9 mouse cellular contexts compared by ENCODE assay signal in the genomic region with DNA sequence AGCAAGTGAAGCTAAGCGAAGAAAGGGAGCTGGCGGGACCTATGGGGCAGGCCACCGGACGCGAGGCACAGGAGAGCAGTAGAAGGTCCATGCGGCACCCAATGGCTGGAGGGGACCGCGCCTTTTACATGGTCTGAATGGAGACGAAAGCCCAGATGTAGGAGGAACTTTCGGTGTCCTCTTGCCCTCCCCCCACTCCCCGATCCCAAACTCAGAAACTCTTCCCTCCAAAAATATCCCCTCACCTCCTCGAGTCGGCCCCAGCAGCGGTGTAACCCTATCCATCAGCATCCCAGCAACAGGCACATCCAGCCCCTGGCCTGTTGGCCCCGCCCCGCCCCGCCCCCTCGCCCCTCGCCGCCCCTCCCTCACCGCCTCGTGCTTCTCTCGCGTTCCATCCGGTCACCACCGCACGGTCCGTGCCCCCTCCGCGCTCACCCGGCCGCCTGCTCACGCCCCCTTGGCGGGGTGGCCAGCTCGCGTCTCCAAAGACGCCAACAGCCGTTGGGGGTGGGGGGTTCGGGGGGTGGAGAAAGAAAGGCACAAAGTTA. TPM values are rescaled to one million over a fixed set of nuclear protein-coding genes. Genes with fewer than 3 reads are reported as not detected.
DNase-seq lines count a peak whose midpoint lies in the region; ATAC-seq and TF ChIP-seq lines count a peak whose summit lies in the region.
"Had no signal": no experiment of that assay in that cellular context is flagged by ENCODE, and none has a peak within 500 bp of the region (broad histone marks: within the 10 kb centered on the region; RNA-seq: fewer than 3 reads in every experiment).

Gene Fndc3c1, minus strand, starts transcription at position 301 of the 551 bp plus-strand sequence.

- ATAC-seq in heart, embryonic 16.5 days (replicated peaks; ENCODE audit: extremely low read depth, insufficient read depth, low FRiP score), result peak; percentile 79
- peak; percentile 92 for ATAC-seq in limb, embryonic 14.5 days (ENCODE audit: low FRiP score, low read depth)
- peak; percentile 86 for ATAC-seq in neural tube, embryonic 14.5 days (ENCODE audit: low read depth)

- WGBS in heart, embryonic 16.5 days, result 14% methylated on average over 25 of the region's 39 CpGs
- WGBS in limb, embryonic 14.5 days, result 20% methylated on average over 16 of the region's 39 CpGs
- WGBS in neural tube, embryonic 14.5 days, result 14% methylated on average over 33 of the region's 39 CpGs

- H3K4me3 ChIP-seq in heart, embryonic 16.5 days (ENCODE audit: low read length), result peak within 1 kb of the TSS; percentile 58
- H3K4me3 ChIP-seq in limb, embryonic 14.5 days (replicated peaks; ENCODE audit: low read length), result peak within 1 kb of the TSS; percentile 46
- peak within 1 kb of the TSS; percentile 28 for H3K4me3 ChIP-seq in neural tube, embryonic 14.5 days (ENCODE audit: low read depth, low read length)

- H3K9ac ChIP-seq in heart, embryonic 16.5 days (ENCODE audit: low read length), result no peak within 1 kb of the TSS
- peak within 1 kb of the TSS; percentile 45 for H3K9ac ChIP-seq in limb, embryonic 14.5 days (ENCODE audit: low read depth, low read length, severe bottlenecking)
- H3K9ac ChIP-seq in neural tube, embryonic 14.5 days (replicated peaks; ENCODE audit: low read depth, low read length), result no peak within 1 kb of the TSS

- no peak within 1 kb of the TSS for H3K27ac ChIP-seq in heart, embryonic 16.5 days (ENCODE audit: low read length)
- no peak within 1 kb of the TSS for H3K27ac ChIP-seq in limb, embryonic 14.5 days (replicated peaks; ENCODE audit: low read depth, low read length)
- H3K27ac ChIP-seq in neural tube, embryonic 14.5 days (ENCODE audit: low read depth, low read length), result no peak within 1 kb of the TSS

- peak; percentile 38 for DNase-seq in gastrocnemius, postnatal 14 days
- no peak for DNase-seq in gastrocnemius, postnatal 36 days
- peak; percentile 81 for DNase-seq in embryo, embryonic 10 days (ENCODE audit: low spot score)
- DNase-seq in limb, embryonic 14.5 days (ENCODE audit: low spot score), result peak; percentile 15
- DNase-seq in right cerebral cortex, postnatal 36 days (ENCODE audit: low spot score in 2 of 2), result no peak
- no peak for DNase-seq in adrenal gland, adult 2 months

- intact Hi-C loops in gastrocnemius, postnatal 14 days (cut with DNase I; ENCODE audit: low total_unique reads), result no loop called here
- intact Hi-C loops in gastrocnemius, postnatal 36 days (cut with DNase I), result no loop called here

- no peak for TF ChIP-seq POLR2A in limb, embryonic 14.5 days (IDR thresholded peaks at IDR 0.05; ENCODE audit: borderline replicate concordance, extremely low read depth, insufficient read depth, insufficient read length)

- peak within 1 kb of the TSS; percentile 83 for H3K4me2 ChIP-seq in heart, embryonic 16.5 days (ENCODE audit: low read depth, low read length)
- H3K4me2 ChIP-seq in limb, embryonic 14.5 days (replicated peaks; ENCODE audit: low read depth, low read length, severe bottlenecking), result peak within 1 kb of the TSS; percentile 57
- H3K4me2 ChIP-seq in neural tube, embryonic 14.5 days (ENCODE audit: low read depth, low read length), result peak within 1 kb of the TSS; percentile 57

- H3K36me3 ChIP-seq in heart, embryonic 16.5 days (ENCODE audit: control insufficient read depth, insufficient read depth), result no peaks in the 10 kb centered on the region
- H3K36me3 ChIP-seq in limb, embryonic 14.5 days (ENCODE audit: control insufficient read depth, insufficient read depth, low read length), result no peaks in the 10 kb centered on the region
- no peaks in the 10 kb centered on the region for H3K36me3 ChIP-seq in neural tube, embryonic 14.5 days (ENCODE audit: control insufficient read depth, insufficient read depth, low read length)
- H3K36me3 ChIP-seq: G1E had no signal

- H3K27me3 ChIP-seq in heart, embryonic 16.5 days (ENCODE audit: control insufficient read depth, insufficient read depth, low read length), result 0 out of 2 replicates have a peak, but pooled peaks cover 3% of the 10 kb centered on the region
- 0 out of 2 replicates have a peak, but pooled peaks cover 3% of the 10 kb centered on the region for H3K27me3 ChIP-seq in limb, embryonic 14.5 days (ENCODE audit: control insufficient read depth, insufficient read depth, low read length)
- H3K27me3 ChIP-seq in neural tube, embryonic 14.5 days (ENCODE audit: control insufficient read depth, insufficient read depth, low read length), result no peaks in the 10 kb centered on the region

- H3K9me3 ChIP-seq in heart, embryonic 16.5 days (replicated peaks; ENCODE audit: control insufficient read depth, low read length), result no peaks in the 10 kb centered on the region
- H3K9me3 ChIP-seq in limb, embryonic 14.5 days (ENCODE audit: control insufficient read depth, low read length), result no peaks in the 10 kb centered on the region
- no peaks in the 10 kb centered on the region for H3K9me3 ChIP-seq in neural tube, embryonic 14.5 days (ENCODE audit: control insufficient read depth, low read length)
- H3K9me3 ChIP-seq: G1E had no signal

- H3K4me1 ChIP-seq in heart, embryonic 16.5 days (ENCODE audit: control insufficient read depth, insufficient read depth, low read length), result no peaks in the 10 kb centered on the region
- H3K4me1 ChIP-seq in limb, embryonic 14.5 days (ENCODE audit: control insufficient read depth, insufficient read depth, low read length), result no peaks in the 10 kb centered on the region
- H3K4me1 ChIP-seq in neural tube, embryonic 14.5 days (ENCODE audit: control insufficient read depth, insufficient read depth, low read length), result no peaks in the 10 kb centered on the region

RNA-seq across cellular contexts. Expression of gene Fndc3c1, which starts in this region (rescaled TPM):
- total RNA-seq in gastrocnemius, postnatal 14 days (2021), result 10 to 100 TPM in 1 of 2 experiments, 1 to 10 TPM in 1; 6.5 to 11.4 TPM
- total RNA-seq in gastrocnemius, postnatal 36 days (2021), result 1 to 10 TPM in 1 of 2 experiments, under 1 TPM in 1; 0.64 to 1.4 TPM
- 0.66 and 1.2 TPM in 2 replicates for polyA plus RNA-seq in heart, embryonic 16.5 days (2015; fragmentation: Nextera tagmentation; extraction: Ambion mirVana)
- polyA plus RNA-seq in limb, embryonic 14.5 days (2012; rRNA removed), result 16.9 and 19.2 TPM in 2 replicates
- 14.0 and 15.4 TPM in 2 replicates for polyA plus RNA-seq in limb, embryonic 14.5 days (2014; fragmentation: Nextera tagmentation; extraction: Ambion mirVana)
- polyA plus RNA-seq in neural tube, embryonic 14.5 days (2014; fragmentation: Nextera tagmentation; extraction: Ambion mirVana), result 0.17 and 0.40 TPM in 2 replicates
- total RNA-seq in adrenal gland, adult 2 months (2021), result under 1 TPM; 0.12 to 0.28 TPM
- 0.03 TPM in 1 of 2 replicates, not detected in the other for polyA plus RNA-seq in adrenal gland, adult 2 months (2012; rRNA removed)
- total RNA-seq: G1E had no signal
- polyA plus RNA-seq: G1E had no signal

Comparison
In these comparisons a context has a peak if more than half of its experiments do, and no peak if none do; other contexts are left out.
1. DNase-seq: peak in gastrocnemius, postnatal 14 days (single experiment), embryo, embryonic 10 days (single experiment) and limb, embryonic 14.5 days (single experiment); none in gastrocnemius, postnatal 36 days (0 of 2), right cerebral cortex, postnatal 36 days (0 of 2) and adrenal gland, adult 2 months (single experiment).
2. Peak in ATAC-seq, H3K4me3 ChIP-seq and H3K4me2 ChIP-seq in neural tube, embryonic 14.5 days; RNA of the gene not detected or under 1 TPM.
3. Peak in every context shown above with its lines, with median percentiles within 50 percentile points of each other: ATAC-seq, H3K4me2 ChIP-seq and H3K4me3 ChIP-seq.